Mouse (Mus musculus): ENCODE data around the gene Cebpz. TPM values are rescaled to one million over a fixed set of nuclear protein-coding genes. Genes with fewer than 3 reads are reported as not detected.

Gene Cebpz
- polyA plus RNA-seq, 1 experiment, result 1.0 TPM

GRCm38 (mm10) chr17:78953240-78953639 is 16.4 kb upstream of the Cebpz start:
- TF ChIP-seq POLR2A (IDR thresholded peaks at IDR 0.05; ENCODE audit: low read depth, low read length) (no peak), CTCF (IDR thresholded peaks at IDR 0.05; ENCODE audit: extremely low read depth, insufficient read length, insufficient replicate concordance, low read depth, low read length) (no peak)
- no peak overlapping the region for H3K27ac ChIP-seq (ENCODE audit: insufficient read depth, low read depth, low read length)
- WGBS, result 63% methylated on average over 8 of the region's 8 CpGs
- H3K36me3 ChIP-seq (ENCODE audit: control insufficient read depth, insufficient read depth, low read length), result peaks cover 4% of the 10 kb centered on the region
- no peaks in the 10 kb centered on the region for H3K4me1 ChIP-seq (ENCODE audit: control insufficient read depth, insufficient read depth, insufficient read length, low read length)
- H3K4me3 ChIP-seq (ENCODE audit: low read depth, low read length), result no peak overlapping the region
- no peaks in the 10 kb centered on the region for H3K27me3 ChIP-seq (ENCODE audit: control insufficient read depth, insufficient read depth, low read length)

- 76% methylated on average over 5 of the region's 5 CpGs for WGBS
- TF ChIP-seq CTCF (IDR thresholded peaks at IDR 0.05; ENCODE audit: extremely low read depth, insufficient read length, insufficient replicate concordance, low read depth, low read length) (no peak), POLR2A (IDR thresholded peaks at IDR 0.05; ENCODE audit: low read depth, low read length) (no peak)
- peaks cover 4% of the 10 kb centered on the region for H3K36me3 ChIP-seq (ENCODE audit: control insufficient read depth, insufficient read depth, low read length)
- H3K27ac ChIP-seq (ENCODE audit: insufficient read depth, low read depth, low read length), result no peak overlapping the region
- H3K4me3 ChIP-seq (ENCODE audit: low read depth, low read length), result no peak overlapping the region
- H3K27me3 ChIP-seq (ENCODE audit: control insufficient read depth, insufficient read depth, low read length), result no peaks in the 10 kb centered on the region
- H3K4me1 ChIP-seq (ENCODE audit: control insufficient read depth, insufficient read depth, insufficient read length, low read length), result no peaks in the 10 kb centered on the region
Observed at GRCm38 (mm10) chr17:78952070-78952469, 15.2 kb upstream of the Cebpz start.

- no peak overlapping the region for H3K27ac ChIP-seq (ENCODE audit: insufficient read depth, low read depth, low read length)
- 94% methylated on average over 5 of the region's 5 CpGs for WGBS
- no peak overlapping the region for H3K4me3 ChIP-seq (ENCODE audit: low read depth, low read length)
- H3K4me1 ChIP-seq (ENCODE audit: control insufficient read depth, insufficient read depth, insufficient read length, low read length), result no peaks in the 10 kb centered on the region
- TF ChIP-seq CTCF (IDR thresholded peaks at IDR 0.05; ENCODE audit: extremely low read depth, insufficient read length, insufficient replicate concordance, low read depth, low read length), result no peak
- TF ChIP-seq POLR2A (IDR thresholded peaks at IDR 0.05; ENCODE audit: low read depth, low read length), result no peak
- H3K36me3 ChIP-seq (ENCODE audit: control insufficient read depth, insufficient read depth, low read length), result peaks cover 6% of the 10 kb centered on the region
- no peaks in the 10 kb centered on the region for H3K27me3 ChIP-seq (ENCODE audit: control insufficient read depth, insufficient read depth, low read length)
Observed at GRCm38 (mm10) chr17:78951225-78951624, 14.4 kb upstream of the Cebpz start.

- no peaks in the 10 kb centered on the region for H3K4me1 ChIP-seq (ENCODE audit: control insufficient read depth, insufficient read depth, insufficient read length, low read length)
- TF ChIP-seq CTCF (IDR thresholded peaks at IDR 0.05; ENCODE audit: extremely low read depth, insufficient read length, insufficient replicate concordance, low read depth, low read length) (no peak), POLR2A (IDR thresholded peaks at IDR 0.05; ENCODE audit: low read depth, low read length) (no peak)
- peaks cover 10% of the 10 kb centered on the region; the same call in 1 of the 2 replicates for H3K36me3 ChIP-seq (ENCODE audit: control insufficient read depth, insufficient read depth, low read length)
- no peak overlapping the region for H3K27ac ChIP-seq (ENCODE audit: insufficient read depth, low read depth, low read length)
- no peaks in the 10 kb centered on the region for H3K27me3 ChIP-seq (ENCODE audit: control insufficient read depth, insufficient read depth, low read length)
- 77% methylated on average over 11 of the region's 11 CpGs for WGBS
- H3K4me3 ChIP-seq (ENCODE audit: low read depth, low read length), result no peak overlapping the region
Observed at GRCm38 (mm10) chr17:78942579-78942978, 5.7 kb upstream of the Cebpz start.

GRCm38 (mm10) chr17:78938927-78939326 is 2.1 kb upstream of the Cebpz start:
- H3K4me3 ChIP-seq (ENCODE audit: low read depth, low read length), result no peak overlapping the region
- H3K27me3 ChIP-seq (ENCODE audit: control insufficient read depth, insufficient read depth, low read length), result no peaks in the 10 kb centered on the region
- H3K27ac ChIP-seq (ENCODE audit: insufficient read depth, low read depth, low read length), result no peak overlapping the region
- TF ChIP-seq CTCF (IDR thresholded peaks at IDR 0.05; ENCODE audit: extremely low read depth, insufficient read length, insufficient replicate concordance, low read depth, low read length) (no peak), POLR2A (IDR thresholded peaks at IDR 0.05; ENCODE audit: low read depth, low read length) (no peak)
- 96% methylated on average over 4 of the region's 4 CpGs for whole genome bisulfite sequencing
- 0 out of 2 replicates have a peak, but pooled peaks cover 2% of the 10 kb centered on the region for H3K4me1 ChIP-seq (ENCODE audit: control insufficient read depth, insufficient read depth, insufficient read length, low read length)
- H3K36me3 ChIP-seq (ENCODE audit: control insufficient read depth, insufficient read depth, low read length), result peaks cover 12% of the 10 kb centered on the region; the same call in 1 of the 2 replicates

GRCm38 (mm10) chr17:78937229-78937853 is 475 bp upstream of the Cebpz start:
- TF ChIP-seq POLR2A (IDR thresholded peaks at IDR 0.05; ENCODE audit: low read depth, low read length), result no peak
- TF ChIP-seq CTCF (IDR thresholded peaks at IDR 0.05; ENCODE audit: extremely low read depth, insufficient read length, insufficient replicate concordance, low read depth, low read length), result no peak
- 5% methylated on average over 26 of the region's 26 CpGs for WGBS
- Histone ChIP-seq H3K27ac (ENCODE audit: insufficient read depth, low read depth, low read length) (no peak overlapping the region), H3K4me1 (ENCODE audit: control insufficient read depth, insufficient read depth, insufficient read length, low read length) (0 out of 2 replicates have a peak, but pooled peaks cover 2% of the 10 kb centered on the region), H3K27me3 (ENCODE audit: control insufficient read depth, insufficient read depth, low read length) (no peaks in the 10 kb centered on the region), H3K4me3 (ENCODE audit: low read depth, low read length) (peak overlapping the region; percentile 64), H3K36me3 (ENCODE audit: control insufficient read depth, insufficient read depth, low read length) (peaks cover 16% of the 10 kb centered on the region; the same call in 1 of the 2 replicates)

GRCm38 (mm10) chr17:78935857-78936256 is 1.0 kb downstream of the Cebpz start:
- Histone ChIP-seq H3K27me3 (ENCODE audit: control insufficient read depth, insufficient read depth, low read length) (no peaks in the 10 kb centered on the region), H3K4me3 (ENCODE audit: low read depth, low read length) (peak overlapping the region; percentile 27; the same call in 1 of the 2 replicates), H3K27ac (ENCODE audit: insufficient read depth, low read depth, low read length) (no peak overlapping the region), H3K4me1 (ENCODE audit: control insufficient read depth, insufficient read depth, insufficient read length, low read length) (0 out of 2 replicates have a peak, but pooled peaks cover 2% of the 10 kb centered on the region), H3K36me3 (ENCODE audit: control insufficient read depth, insufficient read depth, low read length) (peaks cover 20% of the 10 kb centered on the region)
- 59% methylated on average over 2 of the region's 2 CpGs for WGBS
- TF ChIP-seq POLR2A (IDR thresholded peaks at IDR 0.05; ENCODE audit: low read depth, low read length) (no peak), CTCF (IDR thresholded peaks at IDR 0.05; ENCODE audit: extremely low read depth, insufficient read length, insufficient replicate concordance, low read depth, low read length) (no peak)
